Mouse (Mus musculus) kidney, postnatal 4 days (tissue): ENCODE measurements around the gene Defb9.
A peak's percentile ranks its signal among the peaks of the same experiment; 100 is the strongest.
"Not testable (repeated sequence)": the region's sequence is repeated elsewhere in the genome, so short reads cannot be mapped to it uniquely, and the experiment has no call there.

Source experiments
- DNase-seq, 2 experiments: peaks; one replicate each; pipeline ENCODE4 v3.0.0; 2021; ENCODE audit warnings: mixed read lengths in 2 of 2

The Defb9 gene

DNA sequence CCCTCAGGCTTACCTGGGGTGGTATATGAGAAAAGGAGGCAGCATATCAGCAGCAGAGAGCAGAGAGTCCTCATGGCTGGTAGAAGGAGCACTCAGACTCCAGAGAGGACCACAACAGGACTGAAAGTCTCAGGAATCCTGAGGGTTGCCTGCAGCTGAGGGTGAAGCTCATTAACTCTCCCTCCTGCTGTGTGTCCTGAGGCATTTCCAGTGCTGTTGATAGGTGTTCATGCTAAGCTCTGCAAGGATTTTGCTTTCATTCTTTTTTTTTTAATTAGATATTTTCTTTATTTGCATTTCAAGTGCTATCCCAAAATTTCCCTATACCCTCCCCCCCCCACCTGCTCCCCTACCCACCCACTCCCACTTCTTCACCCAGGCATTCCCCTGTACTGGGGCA is at the start of gene Defb9:
Gene Defb9 (minus strand): TSS at position 101 of the 400 bp plus-strand sequence.
- not testable (repeated sequence) for DNase-seq

DNA sequence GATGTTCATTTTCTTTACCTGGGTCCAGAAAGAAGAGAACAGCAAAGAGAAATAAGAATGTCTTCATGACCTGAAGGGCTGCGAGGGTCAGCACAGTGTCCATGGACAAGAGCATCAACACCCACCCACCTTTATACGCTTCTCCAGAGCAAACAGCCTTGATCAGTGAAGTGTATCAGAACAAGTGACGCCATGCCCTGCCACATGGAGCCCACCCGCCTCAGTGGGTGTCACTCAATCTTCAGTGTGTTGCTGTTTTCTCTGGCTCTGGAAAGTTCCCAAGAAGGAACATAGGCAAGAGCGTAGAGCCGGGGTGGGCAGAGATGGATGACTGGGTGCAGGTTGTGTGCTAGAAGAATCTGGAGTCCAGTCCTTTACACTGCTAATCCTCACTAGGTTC is 47.4 kb upstream of the Defb9 start, which contains the start of gene Defb15:
Gene Defb15 (minus strand): TSS at position 101 of the 400 bp plus-strand sequence.
- no peak for DNase-seq

DNA sequence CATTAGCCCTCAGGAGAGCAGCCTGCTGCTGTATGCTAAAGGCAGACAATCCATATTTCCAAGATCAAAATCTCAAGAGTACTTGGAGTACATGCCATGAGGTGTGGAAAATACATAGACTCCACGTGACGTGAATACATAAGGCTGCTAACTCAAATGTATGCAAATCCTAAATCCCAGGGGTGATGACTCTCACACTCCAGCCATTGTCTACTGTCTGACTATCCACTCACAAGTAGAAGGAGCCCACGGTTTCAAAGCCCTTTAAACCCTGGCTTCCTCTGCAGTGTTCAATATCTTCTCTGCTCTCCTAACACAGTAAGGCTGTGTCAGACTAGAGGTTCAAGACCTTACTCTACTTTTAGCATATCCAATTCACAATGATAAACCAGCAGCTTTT is 45.5 kb upstream of the Defb9 start:
- not testable (repeated sequence) for DNase-seq

DNA sequence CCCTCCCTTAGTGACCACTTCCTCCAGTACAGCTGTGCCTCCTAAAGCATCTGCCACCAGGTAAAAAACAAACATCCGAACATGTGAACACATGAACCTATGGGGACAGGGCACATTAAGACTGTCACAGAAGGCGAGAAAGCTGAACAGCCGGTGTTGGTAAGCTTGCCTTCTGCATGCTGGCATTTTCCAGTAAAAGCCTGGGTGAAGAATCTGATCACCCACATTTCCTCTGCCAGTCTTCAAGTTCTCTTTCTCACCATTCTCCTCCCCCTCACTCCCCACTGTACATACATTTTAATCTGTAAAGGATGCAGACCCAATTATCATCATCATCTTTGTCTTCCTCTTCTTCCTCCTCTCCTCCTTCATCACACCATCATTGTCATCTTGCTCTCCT is 30.4 kb upstream of the Defb9 start:
- no peak for DNase-seq

DNA sequence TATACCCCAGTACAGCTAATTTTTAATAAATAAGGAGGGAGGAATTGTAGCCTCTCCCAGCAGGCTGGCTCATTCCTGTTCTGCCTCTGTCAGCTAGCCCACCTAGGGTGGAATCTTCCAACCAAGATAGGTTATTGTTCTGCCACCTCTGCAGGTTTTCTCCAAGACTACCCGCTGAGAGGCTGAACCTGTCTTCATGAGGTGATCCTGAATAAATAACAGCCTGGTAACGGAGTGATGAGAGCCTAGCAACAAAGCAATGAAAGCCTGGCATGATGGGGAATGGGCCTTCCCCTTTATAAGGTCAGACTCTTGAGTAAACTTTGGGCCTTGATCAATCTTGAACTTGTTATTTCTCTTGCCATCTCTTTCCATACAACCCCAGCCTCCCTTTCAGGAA is 27.3 kb upstream of the Defb9 start:
- DNase-seq: no peak

DNA sequence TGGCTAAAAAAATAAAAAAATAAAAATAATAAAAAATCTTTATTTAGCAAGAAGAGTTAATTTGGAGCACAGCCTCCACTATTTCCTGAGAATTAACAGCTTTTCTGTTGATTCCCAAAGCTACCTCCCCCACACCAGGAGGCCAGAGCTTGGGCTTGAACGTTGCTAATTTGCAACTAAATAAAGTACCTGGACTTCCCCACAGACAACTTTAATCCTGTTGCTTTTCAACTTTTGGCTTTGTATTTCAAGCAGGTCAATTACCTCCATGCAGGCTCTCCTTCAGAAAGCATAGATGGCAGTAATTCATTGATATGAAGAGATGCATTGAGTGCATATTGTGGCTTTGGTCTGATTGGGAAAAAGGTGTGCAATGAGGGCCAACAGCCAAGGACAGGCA is 26.7 kb upstream of the Defb9 start:
- DNase-seq: no peak

DNA sequence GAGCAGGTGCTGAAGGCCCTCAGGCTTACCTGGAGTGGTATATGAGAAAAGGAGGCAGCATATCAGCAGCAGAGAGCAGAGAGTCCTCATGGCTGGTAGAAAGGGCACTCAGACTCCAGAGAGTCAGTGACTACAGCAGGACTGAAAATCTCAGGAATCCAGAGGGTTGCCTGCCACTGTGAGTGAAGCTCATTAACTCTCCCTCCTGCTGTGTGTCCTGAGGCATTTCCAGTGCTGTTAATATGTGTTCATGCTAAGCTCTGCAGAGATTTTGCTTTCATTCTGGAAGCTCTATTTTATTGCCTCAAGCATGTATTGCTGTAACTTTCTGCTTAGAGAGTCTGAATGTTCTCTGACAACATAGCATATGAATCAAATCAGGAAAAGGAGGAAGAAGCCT is 21.1 kb upstream of the Defb9 start, which contains the start of gene Defb11:
Gene Defb11 (minus strand): TSS at position 123 of the 400 bp plus-strand sequence.
- DNase-seq: peak in 1 of 2 experiments; percentile 3

DNA sequence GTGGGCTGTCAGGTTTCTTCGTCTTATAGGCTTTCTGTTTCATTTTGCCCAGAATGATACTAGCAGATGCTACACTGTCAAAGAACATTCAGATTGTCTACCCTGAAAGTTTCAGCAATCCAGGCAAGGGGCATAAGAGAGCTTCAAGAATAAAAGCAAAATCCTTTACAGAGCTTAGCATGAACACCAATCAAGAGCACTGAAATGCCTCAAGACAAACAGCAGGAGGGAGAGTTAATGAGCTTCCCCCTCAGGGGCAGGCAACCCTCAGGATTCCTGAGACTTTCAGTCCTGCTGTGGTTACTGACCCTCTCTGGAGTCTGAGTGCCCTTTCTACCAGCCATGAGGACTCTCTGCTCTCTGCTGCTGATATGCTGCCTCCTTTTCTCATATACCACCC is 26.6 kb downstream of the Defb9 start, which contains the start of gene Defb10:
Gene Defb10 (plus strand): TSS at position 316 of the 400 bp plus-strand sequence.
- not testable (repeated sequence) for DNase-seq
